Mouse (Mus musculus): ENCODE results near the gene Olfr1417. TPM values are rescaled to one million over a fixed set of nuclear protein-coding genes. Genes with fewer than 3 reads are reported as not detected.

Olfr1417 gene
- polyA plus RNA-seq, 1 experiment from 2014 or later: not detected

DNA sequence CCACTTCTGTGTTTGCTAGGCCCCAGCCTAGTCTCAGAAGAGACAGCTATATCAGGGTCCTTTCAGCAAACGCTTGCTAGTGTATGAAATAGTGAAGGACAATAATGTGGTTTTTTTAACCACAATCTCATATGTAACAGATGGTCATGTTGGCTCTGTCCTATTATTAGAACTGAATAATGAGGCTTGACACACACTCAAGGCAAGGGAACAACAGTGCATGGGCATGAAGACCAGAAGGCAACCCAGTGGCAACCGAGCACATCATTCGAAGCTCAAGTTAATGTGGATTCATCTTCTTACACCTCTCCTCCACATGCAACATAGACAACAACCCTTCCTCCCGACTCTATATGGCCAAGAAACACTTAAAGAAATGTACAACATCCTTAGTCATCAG lies 7.3 kb upstream of the Olfr1417 start:
- H3K36me3 ChIP-seq (ENCODE audit: control insufficient read depth, insufficient read depth, low read length): no peaks in the 10 kb centered on the region
- WGBS: 90% methylated on average over 4 of the region's 4 CpGs
- no peak for DNase-seq (ENCODE audit: low spot score)

DNA sequence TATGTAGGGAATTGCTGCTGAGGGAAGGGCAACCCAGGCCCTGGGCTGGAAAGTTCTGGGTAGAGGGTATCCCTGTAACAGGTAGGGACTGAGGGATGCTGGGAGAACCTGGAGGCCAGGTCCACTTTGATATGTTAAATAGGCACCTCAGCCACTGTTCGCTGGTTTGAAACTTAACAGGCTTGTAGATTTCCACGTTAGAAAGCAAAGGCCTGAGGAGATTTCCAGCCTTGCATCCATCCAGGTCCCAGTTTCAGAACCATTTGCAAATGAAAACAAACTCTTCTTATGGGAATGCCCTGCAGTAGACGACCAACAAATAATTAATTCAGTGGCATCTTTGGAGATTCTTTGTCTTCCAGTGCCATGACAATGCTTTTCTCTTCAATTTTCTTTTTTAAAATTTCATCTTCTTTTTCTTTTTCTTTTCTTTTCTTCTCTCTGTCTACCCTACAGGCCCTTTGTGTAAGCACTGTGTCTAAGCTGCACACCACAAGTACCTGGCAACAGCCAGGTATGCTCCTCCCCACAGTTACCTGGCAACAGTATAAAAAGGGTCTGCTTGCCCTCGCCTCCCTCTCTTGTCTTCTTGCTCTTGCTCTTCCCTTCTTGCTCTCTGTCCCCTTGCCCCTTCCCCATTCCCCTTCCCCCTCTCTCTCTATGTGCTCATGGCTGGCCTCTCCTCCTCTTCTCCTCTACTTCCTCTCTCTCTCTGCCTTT lies 15.5 kb downstream of the Olfr1417 start:
- Histone ChIP-seq H3K4me1 (ENCODE audit: control insufficient read depth, insufficient read depth, low read length) (no peaks in the 10 kb centered on the region), H3K9me3 (ENCODE audit: control insufficient read depth, low read length) (no peaks in the 10 kb centered on the region), H3K9ac (ENCODE audit: low read length) (no peak overlapping the region), H3K27ac (ENCODE audit: low read depth, low read length) (no peak overlapping the region), H3K36me3 (ENCODE audit: control insufficient read depth, insufficient read depth, low read length) (no peaks in the 10 kb centered on the region), H3K4me2 (ENCODE audit: low read depth) (no peak overlapping the region), H3K27me3 (ENCODE audit: control insufficient read depth, insufficient read depth, low read length) (peaks cover 17% of the 10 kb centered on the region), H3K4me3 (ENCODE audit: low read depth, low read length) (no peak overlapping the region)
- ATAC-seq (ENCODE audit: insufficient read depth, low FRiP score, low TSS enrichment) (no peak), DNase-seq (ENCODE audit: low spot score) (no peak)
- 35% methylated on average over 4 of the region's 4 CpGs for WGBS

More for the DNA sequence above, 7.3 kb upstream of the Olfr1417 start:
- no peak for ATAC-seq (ENCODE audit: insufficient read depth, low FRiP score, low TSS enrichment)
- H3K27me3 ChIP-seq (ENCODE audit: control insufficient read depth, insufficient read depth, low read length): no peaks in the 10 kb centered on the region
- H3K4me1 ChIP-seq (ENCODE audit: control insufficient read depth, insufficient read depth, low read length): no peaks in the 10 kb centered on the region
- H3K9ac ChIP-seq (ENCODE audit: low read length): no peak overlapping the region
- no peaks in the 10 kb centered on the region for H3K9me3 ChIP-seq (ENCODE audit: control insufficient read depth, low read length)
- no peak overlapping the region for H3K27ac ChIP-seq (ENCODE audit: low read depth, low read length)
- no peak overlapping the region for H3K4me2 ChIP-seq (ENCODE audit: low read depth)
- no peak overlapping the region for H3K4me3 ChIP-seq (ENCODE audit: low read depth, low read length)

DNA sequence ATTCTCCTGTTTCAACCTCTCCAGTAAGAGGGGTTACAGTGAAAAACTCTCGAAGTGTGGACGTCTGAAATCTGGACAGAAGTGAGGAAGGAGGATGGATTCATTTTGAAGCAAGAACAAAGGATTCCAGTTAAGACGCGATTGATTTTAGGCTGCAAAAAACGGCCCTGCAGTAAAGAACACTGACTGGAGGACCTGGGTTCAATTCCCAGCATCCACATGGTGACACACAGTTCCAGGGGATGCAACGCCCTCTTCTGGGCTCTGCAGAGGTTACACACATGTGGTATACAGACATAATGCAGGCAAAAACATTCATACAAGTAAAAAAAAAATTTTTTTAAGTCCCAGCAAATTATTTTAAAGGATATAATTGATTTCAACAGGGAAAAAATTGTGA lies 18.8 kb downstream of the Olfr1417 start:
- ATAC-seq (ENCODE audit: insufficient read depth, low FRiP score, low TSS enrichment): no peak; the same call in 1 of the 2 replicates
- Histone ChIP-seq H3K9me3 (ENCODE audit: control insufficient read depth, low read length) (no peaks in the 10 kb centered on the region), H3K9ac (ENCODE audit: low read length) (no peak overlapping the region), H3K4me2 (ENCODE audit: low read depth) (peak overlapping the region; percentile 96; the same call in 1 of the 2 replicates), H3K27ac (ENCODE audit: low read depth, low read length) (no peak overlapping the region), H3K4me3 (ENCODE audit: low read depth, low read length) (peak overlapping the region; percentile 58; the same call in 1 of the 2 replicates), H3K27me3 (ENCODE audit: control insufficient read depth, insufficient read depth, low read length) (peaks cover 36% of the 10 kb centered on the region), H3K4me1 (ENCODE audit: control insufficient read depth, insufficient read depth, low read length) (no peaks in the 10 kb centered on the region), H3K36me3 (ENCODE audit: control insufficient read depth, insufficient read depth, low read length) (no peaks in the 10 kb centered on the region)
- DNase-seq (ENCODE audit: low spot score): no peak
- 34% methylated on average over 6 of the region's 6 CpGs for WGBS

DNA sequence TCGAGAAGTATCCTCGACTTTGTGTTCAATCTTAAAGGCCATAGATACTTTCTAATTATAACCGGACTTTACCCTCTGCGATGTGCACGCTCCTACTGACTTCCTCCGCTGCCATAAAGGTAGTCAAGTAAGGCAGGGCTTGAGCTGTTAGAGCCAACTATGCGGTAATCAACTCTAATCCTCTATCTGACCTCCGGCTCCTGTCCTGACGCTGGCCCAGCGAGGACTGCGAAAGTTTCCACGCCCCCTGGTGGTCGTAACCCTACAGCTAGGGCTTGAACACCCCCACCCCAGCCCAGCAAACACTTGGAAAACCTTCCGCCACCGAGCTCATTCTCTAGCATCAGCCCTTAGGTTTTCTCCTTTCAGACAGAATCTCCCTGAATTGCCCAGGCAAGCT lies 19.2 kb downstream of the Olfr1417 start:
- peak overlapping the region; percentile 96 for H3K4me2 ChIP-seq (ENCODE audit: low read depth)
- no peaks in the 10 kb centered on the region for H3K9me3 ChIP-seq (ENCODE audit: control insufficient read depth, low read length)
- no peaks in the 10 kb centered on the region for H3K4me1 ChIP-seq (ENCODE audit: control insufficient read depth, insufficient read depth, low read length)
- ATAC-seq (ENCODE audit: insufficient read depth, low FRiP score, low TSS enrichment) (peak; percentile 67), DNase-seq (ENCODE audit: low spot score) (peak; percentile 85)
- no peaks in the 10 kb centered on the region for H3K36me3 ChIP-seq (ENCODE audit: control insufficient read depth, insufficient read depth, low read length)
- under 1% methylated on average over 15 of the region's 15 CpGs for WGBS
- H3K27ac ChIP-seq (ENCODE audit: low read depth, low read length): no peak overlapping the region
- no peak overlapping the region for H3K9ac ChIP-seq (ENCODE audit: low read length)
- peak overlapping the region; percentile 58 for H3K4me3 ChIP-seq (ENCODE audit: low read depth, low read length)
- H3K27me3 ChIP-seq (ENCODE audit: control insufficient read depth, insufficient read depth, low read length): peaks cover 36% of the 10 kb centered on the region

DNA sequence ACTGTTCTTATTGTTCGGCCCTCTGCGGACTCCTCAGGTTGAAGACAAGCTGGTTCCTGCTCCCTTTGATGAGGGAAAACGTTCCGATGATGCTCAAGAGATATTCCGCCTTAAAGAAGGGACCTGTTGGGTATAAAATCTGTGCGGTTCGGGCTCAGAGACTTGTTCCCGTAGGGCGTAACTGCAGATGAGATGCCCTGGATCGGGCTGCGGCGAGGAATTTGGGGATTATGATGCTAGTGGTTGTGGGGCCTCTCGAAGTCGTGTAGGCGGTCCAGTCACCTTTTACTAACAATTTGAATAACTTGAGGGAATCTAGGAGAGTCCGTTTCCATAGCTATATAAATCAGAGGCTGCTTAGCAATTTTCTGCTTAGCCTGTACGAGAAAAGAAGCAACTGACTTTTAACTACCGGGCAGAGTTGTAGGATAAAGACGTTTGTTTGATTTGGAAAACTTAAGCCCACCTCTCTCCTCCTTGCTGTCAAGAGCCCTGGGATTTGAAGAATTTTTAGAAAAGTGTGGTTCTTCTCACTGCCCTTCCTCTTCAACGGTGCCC lies 19.8 kb downstream of the Olfr1417 start, which contains the start of gene Stx3:
Gene Stx3, minus strand, starts transcription at position 261 of the 558 bp plus-strand sequence.
- peak within 1 kb of the TSS; percentile 59 for H3K9ac ChIP-seq (ENCODE audit: low read length)
- peaks cover 36% of the 10 kb centered on the region for H3K27me3 ChIP-seq (ENCODE audit: control insufficient read depth, insufficient read depth, low read length)
- H3K4me3 ChIP-seq (ENCODE audit: low read depth, low read length): peak within 1 kb of the TSS; percentile 58
- ATAC-seq (ENCODE audit: insufficient read depth, low FRiP score, low TSS enrichment) (no peak), DNase-seq (ENCODE audit: low spot score) (peak; percentile 31)
- H3K9me3 ChIP-seq (ENCODE audit: control insufficient read depth, low read length): no peaks in the 10 kb centered on the region
- WGBS: 1% methylated on average over 20 of the region's 20 CpGs
- H3K27ac ChIP-seq (ENCODE audit: low read depth, low read length): no peak within 1 kb of the TSS
- H3K4me1 ChIP-seq (ENCODE audit: control insufficient read depth, insufficient read depth, low read length): no peaks in the 10 kb centered on the region
- H3K36me3 ChIP-seq (ENCODE audit: control insufficient read depth, insufficient read depth, low read length): no peaks in the 10 kb centered on the region
- peak within 1 kb of the TSS; percentile 96 for H3K4me2 ChIP-seq (ENCODE audit: low read depth)

DNA sequence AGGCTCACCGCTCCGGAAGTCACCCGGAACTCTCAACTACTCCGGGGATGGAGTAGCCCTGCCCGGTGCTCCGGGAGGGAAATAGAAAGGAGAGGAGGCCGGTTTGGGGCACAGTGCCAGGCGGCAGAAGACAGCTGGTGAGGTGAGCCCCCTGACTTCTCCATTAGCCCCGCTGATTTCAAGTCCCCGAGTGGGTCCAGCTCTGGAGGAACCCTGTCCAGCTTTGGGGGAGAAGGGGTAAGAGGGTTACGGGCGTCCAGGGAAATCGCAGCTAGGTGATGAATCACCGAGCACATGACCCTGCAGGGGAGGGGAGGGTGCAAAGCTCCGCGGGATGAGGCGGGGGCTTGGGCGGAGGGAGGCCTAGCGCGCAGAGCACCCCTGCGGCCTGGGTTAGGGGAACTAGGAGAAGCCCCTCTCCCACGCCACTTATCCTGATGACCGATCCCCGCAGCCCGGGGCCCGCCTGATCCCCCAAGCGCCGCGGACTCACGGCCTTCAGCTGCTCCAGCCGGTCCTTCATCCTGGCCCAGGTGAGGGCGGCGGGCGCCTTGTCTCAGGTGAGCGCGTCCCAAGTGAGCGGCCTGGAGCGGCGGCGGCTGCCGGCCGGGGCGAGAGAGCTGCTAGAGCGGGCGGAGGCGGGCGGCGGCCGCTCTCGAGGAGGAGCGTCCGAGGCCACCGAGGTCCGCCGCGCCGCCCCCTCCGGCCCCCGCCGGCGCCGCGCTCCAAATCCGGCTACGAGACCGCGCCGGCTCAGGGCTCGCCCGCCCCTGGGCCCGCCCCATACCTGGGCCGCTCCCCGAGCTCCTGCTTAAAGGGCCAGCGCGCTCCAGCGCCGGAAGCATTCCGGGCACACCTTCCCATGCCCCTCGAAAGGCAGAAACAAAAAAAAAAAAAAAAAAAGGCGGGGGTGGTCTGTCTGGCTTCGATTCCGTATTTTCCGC lies 20.5 kb downstream of the Olfr1417 start:
- Histone ChIP-seq H3K4me3 (ENCODE audit: low read depth, low read length) (peak overlapping the region; percentile 58), H3K36me3 (ENCODE audit: control insufficient read depth, insufficient read depth, low read length) (no peaks in the 10 kb centered on the region), H3K27ac (ENCODE audit: low read depth, low read length) (no peak overlapping the region), H3K4me1 (ENCODE audit: control insufficient read depth, insufficient read depth, low read length) (no peaks in the 10 kb centered on the region), H3K4me2 (ENCODE audit: low read depth) (peak overlapping the region; percentile 96), H3K9ac (ENCODE audit: low read length) (peak overlapping the region; percentile 59), H3K27me3 (ENCODE audit: control insufficient read depth, insufficient read depth, low read length) (peaks cover 36% of the 10 kb centered on the region), H3K9me3 (ENCODE audit: control insufficient read depth, low read length) (no peaks in the 10 kb centered on the region)
- peak; percentile 46 for DNase-seq (ENCODE audit: low spot score)
- peak; percentile 68 for ATAC-seq (ENCODE audit: insufficient read depth, low FRiP score, low TSS enrichment)
- under 1% methylated on average over 63 of the region's 83 CpGs for WGBS

DNA sequence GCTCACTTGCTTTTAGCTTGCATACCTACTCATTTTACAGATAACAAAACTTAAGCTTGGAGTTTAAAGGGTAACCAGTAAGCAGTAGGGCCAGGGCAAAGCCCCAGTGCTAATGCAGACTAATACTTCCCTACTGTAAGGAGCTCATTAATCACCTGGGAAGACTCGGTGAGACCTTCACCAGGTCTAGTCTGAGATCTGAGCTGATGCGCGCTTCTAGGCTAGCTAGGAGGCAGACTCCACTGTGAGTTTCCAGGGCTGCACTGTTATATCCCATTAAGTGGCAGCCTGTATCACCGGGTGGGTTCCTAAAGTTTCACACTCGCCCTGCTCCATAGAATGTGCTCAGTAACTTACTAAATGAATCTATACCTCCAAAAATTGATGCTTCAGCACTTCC lies 21.4 kb downstream of the Olfr1417 start:
- H3K27ac ChIP-seq (ENCODE audit: low read depth, low read length): no peak overlapping the region
- H3K36me3 ChIP-seq (ENCODE audit: control insufficient read depth, insufficient read depth, low read length): no peaks in the 10 kb centered on the region
- H3K9me3 ChIP-seq (ENCODE audit: control insufficient read depth, low read length): no peaks in the 10 kb centered on the region
- H3K4me1 ChIP-seq (ENCODE audit: control insufficient read depth, insufficient read depth, low read length): no peaks in the 10 kb centered on the region
- no peak overlapping the region for H3K4me2 ChIP-seq (ENCODE audit: low read depth)
- no peak overlapping the region for H3K4me3 ChIP-seq (ENCODE audit: low read depth, low read length)
- DNase-seq (ENCODE audit: low spot score): no peak
- ATAC-seq (ENCODE audit: insufficient read depth, low FRiP score, low TSS enrichment): no peak
- peaks cover 36% of the 10 kb centered on the region for H3K27me3 ChIP-seq (ENCODE audit: control insufficient read depth, insufficient read depth, low read length)
- 7% methylated on average over 5 of the region's 5 CpGs for WGBS
- H3K9ac ChIP-seq (ENCODE audit: low read length): no peak overlapping the region

DNA sequence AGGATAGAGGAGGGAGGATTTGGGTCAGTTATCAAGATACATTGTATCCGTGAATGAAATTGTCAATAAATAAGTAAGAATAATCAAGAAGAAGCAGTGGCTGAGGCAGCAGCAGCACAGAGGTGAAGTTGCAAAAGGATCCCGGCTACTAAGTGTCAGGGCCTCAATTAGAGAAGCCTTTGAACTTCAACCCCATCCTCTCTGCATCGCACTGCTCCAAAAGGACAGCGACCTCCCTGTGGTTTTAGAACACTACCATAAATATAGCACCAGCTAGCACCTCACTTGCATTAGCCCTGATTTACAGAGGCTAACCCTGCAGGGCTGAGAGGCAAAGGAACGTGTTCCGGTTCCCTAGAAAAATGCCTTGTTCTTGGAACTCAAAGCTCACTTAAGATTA lies 22.3 kb downstream of the Olfr1417 start:
- ATAC-seq (ENCODE audit: insufficient read depth, low FRiP score, low TSS enrichment): no peak
- Histone ChIP-seq H3K4me3 (ENCODE audit: low read depth, low read length) (no peak overlapping the region), H3K36me3 (ENCODE audit: control insufficient read depth, insufficient read depth, low read length) (no peaks in the 10 kb centered on the region), H3K27ac (ENCODE audit: low read depth, low read length) (no peak overlapping the region), H3K4me1 (ENCODE audit: control insufficient read depth, insufficient read depth, low read length) (no peaks in the 10 kb centered on the region), H3K4me2 (ENCODE audit: low read depth) (no peak overlapping the region), H3K9me3 (ENCODE audit: control insufficient read depth, low read length) (no peaks in the 10 kb centered on the region), H3K27me3 (ENCODE audit: control insufficient read depth, insufficient read depth, low read length) (peaks cover 36% of the 10 kb centered on the region), H3K9ac (ENCODE audit: low read length) (no peak overlapping the region)
- WGBS: 20% methylated on average over 6 of the region's 6 CpGs
- DNase-seq (ENCODE audit: low spot score): no peak
